Mouse (Mus musculus): Measurements from ENCODE around the gene Prx. TPM values are rescaled to one million over a fixed set of nuclear protein-coding genes. Genes with fewer than 3 reads are reported as not detected.

Prx gene
- polyA plus RNA-seq, 1 experiment = 5.3 TPM

DNA sequence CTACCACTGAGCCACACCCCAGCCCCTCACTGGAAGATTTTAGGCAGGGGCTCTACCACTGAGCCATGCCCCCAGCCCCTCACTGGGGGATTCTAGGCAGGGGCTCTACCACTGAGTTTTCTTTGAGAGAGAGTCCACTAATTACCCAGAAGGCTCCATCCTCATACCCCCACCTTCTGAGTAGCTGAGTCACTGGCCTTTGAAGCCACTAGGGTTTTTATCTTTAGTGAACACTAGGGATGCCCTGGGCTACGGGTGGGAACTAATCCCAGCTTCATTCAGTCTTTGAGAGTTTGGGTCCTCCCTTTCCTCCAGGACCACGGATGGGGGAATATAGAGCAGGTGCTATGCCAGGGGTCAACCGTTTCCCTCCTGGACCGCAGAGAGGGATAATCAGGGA is 40.5 kb upstream of the Prx start:
- Histone ChIP-seq H3K4me3 (ENCODE audit: insufficient read depth, poor library complexity, severe bottlenecking) (no peak overlapping the region), H3K36me3 (ENCODE audit: control insufficient read depth, insufficient read depth) (no peaks in the 10 kb centered on the region), H3ac (ENCODE audit: control insufficient read depth, insufficient read length, low read depth) (no peak overlapping the region), H3K79me3 (ENCODE audit: low read depth) (no peaks in the 10 kb centered on the region), H3K79me2 (ENCODE audit: control insufficient read depth, insufficient read depth) (no peaks in the 10 kb centered on the region), H3K27me3 (ENCODE audit: control insufficient read depth, insufficient read depth, insufficient read length) (no peaks in the 10 kb centered on the region)
- TF ChIP-seq FOSL1 (IDR thresholded peaks at IDR 0.05; ENCODE audit: insufficient read depth, low read length, poor library complexity, severe bottlenecking) = no peak
- TF ChIP-seq USF1 (IDR thresholded peaks at IDR 0.05; ENCODE audit: low read depth) = no peak
- no peak for TF ChIP-seq MYOD1 (IDR thresholded peaks at IDR 0.05; ENCODE audit: control insufficient read depth, insufficient read length, low read depth)
- no peak for TF ChIP-seq MAX (IDR thresholded peaks at IDR 0.05)
- no peak for TF ChIP-seq CTCF (IDR thresholded peaks at IDR 0.05; ENCODE audit: control insufficient read depth, insufficient read depth, insufficient read length)
- no peak for TF ChIP-seq CEBPB (IDR thresholded peaks at IDR 0.05; ENCODE audit: low read depth)

DNA sequence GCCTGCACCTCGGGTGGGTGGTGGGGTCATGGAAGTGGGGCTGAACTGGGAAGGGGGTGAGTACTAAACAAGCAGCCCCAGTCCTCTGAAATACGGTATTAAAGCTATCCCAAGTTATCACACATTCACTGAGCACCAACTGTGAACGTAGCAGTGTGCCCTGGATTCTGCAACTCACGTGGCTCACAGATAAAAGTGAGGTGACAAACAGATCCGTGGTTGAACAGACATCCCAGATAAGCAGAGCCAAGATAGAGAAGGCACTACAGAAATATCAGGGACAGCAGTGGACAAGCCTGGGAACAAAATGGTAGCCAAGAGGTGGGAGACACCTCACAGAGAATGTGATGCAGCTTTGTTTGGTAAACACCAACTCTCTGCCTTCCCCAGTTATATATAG is 39.5 kb upstream of the Prx start:
- Histone ChIP-seq H3K79me2 (ENCODE audit: control insufficient read depth, insufficient read depth) (no peaks in the 10 kb centered on the region), H3K36me3 (ENCODE audit: control insufficient read depth, insufficient read depth) (no peaks in the 10 kb centered on the region), H3K79me3 (ENCODE audit: low read depth) (no peaks in the 10 kb centered on the region), H3K27me3 (ENCODE audit: control insufficient read depth, insufficient read depth, insufficient read length) (no peaks in the 10 kb centered on the region), H3ac (ENCODE audit: control insufficient read depth, insufficient read length, low read depth) (no peak overlapping the region), H3K4me3 (ENCODE audit: insufficient read depth, poor library complexity, severe bottlenecking) (no peak overlapping the region)
- TF ChIP-seq FOSL1 (IDR thresholded peaks at IDR 0.05; ENCODE audit: insufficient read depth, low read length, poor library complexity, severe bottlenecking) = no peak
- no peak for TF ChIP-seq MYOD1 (IDR thresholded peaks at IDR 0.05; ENCODE audit: control insufficient read depth, insufficient read length, low read depth)
- no peak for TF ChIP-seq CTCF (IDR thresholded peaks at IDR 0.05; ENCODE audit: control insufficient read depth, insufficient read depth, insufficient read length)
- TF ChIP-seq MAX (IDR thresholded peaks at IDR 0.05) = no peak
- no peak for TF ChIP-seq CEBPB (IDR thresholded peaks at IDR 0.05; ENCODE audit: low read depth)
- no peak for TF ChIP-seq MYOG (IDR thresholded peaks at IDR 0.05; ENCODE audit: control insufficient read depth, extremely low read depth, insufficient read length)

DNA sequence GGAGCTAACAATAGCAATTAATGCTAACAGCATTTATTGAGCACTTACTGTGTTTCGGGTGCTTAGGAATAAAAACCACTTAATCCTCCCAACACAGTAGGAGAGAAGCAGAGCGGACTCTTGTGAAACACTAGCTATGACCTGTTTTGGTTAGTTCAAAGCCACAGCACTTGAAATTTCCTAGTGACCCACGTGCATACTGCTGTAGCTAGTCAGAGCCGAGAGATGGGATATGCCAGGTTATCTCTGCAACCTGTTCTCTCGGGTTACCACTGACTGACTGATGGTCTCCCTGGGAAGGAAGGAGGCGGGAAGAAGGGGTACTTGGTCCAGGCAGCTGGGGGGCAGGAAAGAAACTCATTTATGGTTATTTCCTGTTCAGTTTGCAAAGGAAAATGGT is 38.6 kb upstream of the Prx start:
- H3K79me3 ChIP-seq (ENCODE audit: low read depth) = no peaks in the 10 kb centered on the region
- H3K79me2 ChIP-seq (ENCODE audit: control insufficient read depth, insufficient read depth) = no peaks in the 10 kb centered on the region
- no peak overlapping the region for H3K4me3 ChIP-seq (ENCODE audit: insufficient read depth, poor library complexity, severe bottlenecking)
- H3ac ChIP-seq (ENCODE audit: control insufficient read depth, insufficient read length, low read depth) = no peak overlapping the region
- no peaks in the 10 kb centered on the region for H3K36me3 ChIP-seq (ENCODE audit: control insufficient read depth, insufficient read depth)
- no peaks in the 10 kb centered on the region for H3K27me3 ChIP-seq (ENCODE audit: control insufficient read depth, insufficient read depth, insufficient read length)
- TF ChIP-seq MYOG (IDR thresholded peaks at IDR 0.05; ENCODE audit: control insufficient read depth, extremely low read depth, insufficient read length) (no peak), CEBPB (IDR thresholded peaks at IDR 0.05; ENCODE audit: low read depth) (no peak), USF1 (IDR thresholded peaks at IDR 0.05; ENCODE audit: low read depth) (no peak), CTCF (IDR thresholded peaks at IDR 0.05; ENCODE audit: control insufficient read depth, insufficient read depth, insufficient read length) (no peak), FOSL1 (IDR thresholded peaks at IDR 0.05; ENCODE audit: insufficient read depth, low read length, poor library complexity, severe bottlenecking) (no peak), MYOD1 (IDR thresholded peaks at IDR 0.05; ENCODE audit: control insufficient read depth, insufficient read length, low read depth) (no peak), MAX (IDR thresholded peaks at IDR 0.05) (no peak)

DNA sequence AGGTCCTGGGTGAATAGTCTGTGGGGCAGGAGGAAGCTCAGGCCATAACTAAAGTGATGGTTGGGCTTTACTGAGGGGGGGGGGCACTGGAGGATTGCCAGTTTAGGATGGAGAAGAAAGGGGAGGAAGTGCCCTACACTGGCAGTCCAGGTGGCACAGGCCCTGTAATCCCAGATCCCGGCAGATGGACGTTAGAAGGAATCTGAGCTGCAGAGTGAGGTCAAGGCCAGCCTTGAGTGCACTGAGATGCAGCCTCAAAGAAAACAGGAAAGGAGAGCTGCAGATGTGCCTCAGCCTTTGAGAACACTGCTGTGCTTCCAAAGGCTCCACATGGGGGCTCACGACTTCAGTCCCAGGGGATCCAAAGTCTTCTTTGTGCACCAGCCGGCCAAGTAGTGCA is 31.5 kb upstream of the Prx start:
- Histone ChIP-seq H3K79me3 (ENCODE audit: low read depth) (no peaks in the 10 kb centered on the region), H3K79me2 (ENCODE audit: control insufficient read depth, insufficient read depth) (no peaks in the 10 kb centered on the region), H3K36me3 (ENCODE audit: control insufficient read depth, insufficient read depth) (no peaks in the 10 kb centered on the region), H3K4me3 (ENCODE audit: insufficient read depth, poor library complexity, severe bottlenecking) (no peak overlapping the region), H3ac (ENCODE audit: control insufficient read depth, insufficient read length, low read depth) (no peak overlapping the region), H3K27me3 (ENCODE audit: control insufficient read depth, insufficient read depth, insufficient read length) (no peaks in the 10 kb centered on the region)
- TF ChIP-seq FOSL1 (IDR thresholded peaks at IDR 0.05; ENCODE audit: insufficient read depth, low read length, poor library complexity, severe bottlenecking) (no peak), MYOG (IDR thresholded peaks at IDR 0.05; ENCODE audit: control insufficient read depth, extremely low read depth, insufficient read length) (no peak), MAX (IDR thresholded peaks at IDR 0.05) (no peak), USF1 (IDR thresholded peaks at IDR 0.05; ENCODE audit: low read depth) (no peak), CTCF (IDR thresholded peaks at IDR 0.05; ENCODE audit: control insufficient read depth, insufficient read depth, insufficient read length) (no peak), CEBPB (IDR thresholded peaks at IDR 0.05; ENCODE audit: low read depth) (no peak), MYOD1 (IDR thresholded peaks at IDR 0.05; ENCODE audit: control insufficient read depth, insufficient read length, low read depth) (no peak)

DNA sequence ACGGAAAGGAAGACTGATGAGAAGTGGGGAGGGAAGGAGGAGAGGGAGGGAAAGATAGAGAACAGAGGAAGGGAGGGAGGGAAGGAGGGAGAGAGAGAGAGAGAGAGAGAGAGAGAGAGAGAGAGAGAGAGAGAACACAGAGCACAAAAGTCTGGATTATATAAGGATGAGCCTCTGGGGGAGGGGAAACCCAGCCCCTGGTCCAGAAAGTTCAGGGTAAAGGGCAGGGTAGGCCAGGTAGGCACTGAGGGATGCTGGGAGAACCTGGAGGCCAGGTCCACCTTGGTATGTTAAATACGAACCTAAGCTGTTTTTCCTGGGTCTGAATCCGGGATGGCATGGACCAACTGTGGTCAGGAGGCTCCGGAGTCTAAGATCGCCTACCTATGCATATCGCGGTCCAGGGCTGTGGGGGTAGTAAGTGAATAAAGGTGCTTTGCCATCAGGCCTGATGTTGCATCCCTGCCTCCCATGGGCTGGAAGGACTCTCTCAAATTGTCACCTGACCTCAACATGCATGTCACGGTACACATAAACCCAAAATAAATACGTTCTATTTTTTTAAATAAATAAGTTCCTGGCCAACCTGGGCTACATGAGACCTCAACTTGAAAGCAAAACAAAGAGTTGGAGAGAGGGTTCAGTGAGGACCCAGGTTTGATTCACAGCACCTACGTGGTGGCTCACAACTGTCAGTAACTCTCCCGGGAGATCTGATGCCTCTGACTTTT is 27.6 kb upstream of the Prx start:
- Histone ChIP-seq H3K79me2 (ENCODE audit: control insufficient read depth, insufficient read depth) (peaks cover 24% of the 10 kb centered on the region), H3ac (ENCODE audit: control insufficient read depth, insufficient read length, low read depth) (no peak overlapping the region), H3K79me3 (ENCODE audit: low read depth) (peaks cover 13% of the 10 kb centered on the region), H3K4me3 (ENCODE audit: insufficient read depth, poor library complexity, severe bottlenecking) (no peak overlapping the region), H3K27me3 (ENCODE audit: control insufficient read depth, insufficient read depth, insufficient read length) (no peaks in the 10 kb centered on the region), H3K36me3 (ENCODE audit: control insufficient read depth, insufficient read depth) (peaks cover 12% of the 10 kb centered on the region)
- TF ChIP-seq MYOG (IDR thresholded peaks at IDR 0.05; ENCODE audit: control insufficient read depth, extremely low read depth, insufficient read length) = no peak
- TF ChIP-seq MAX (IDR thresholded peaks at IDR 0.05) = no peak
- TF ChIP-seq CEBPB (IDR thresholded peaks at IDR 0.05; ENCODE audit: low read depth) = no peak
- no peak for TF ChIP-seq FOSL1 (IDR thresholded peaks at IDR 0.05; ENCODE audit: insufficient read depth, low read length, poor library complexity, severe bottlenecking)
- TF ChIP-seq USF1 (IDR thresholded peaks at IDR 0.05; ENCODE audit: low read depth) = no peak
- no peak for TF ChIP-seq MYOD1 (IDR thresholded peaks at IDR 0.05; ENCODE audit: control insufficient read depth, insufficient read length, low read depth)
- TF ChIP-seq CTCF (IDR thresholded peaks at IDR 0.05; ENCODE audit: control insufficient read depth, insufficient read depth, insufficient read length) = no peak

Data from C2C12 (cell line).